Mouse (Mus musculus) bone marrow macrophage, adult 2 months (primary cell): Measurements from ENCODE around the gene Herc2. TPM values are rescaled to one million over a fixed set of nuclear protein-coding genes. Genes with fewer than 3 reads are reported as not detected.

ENCODE experiments used
- H3K27ac ChIP-seq: 2 replicates; pipeline ENCODE4 v1.5.1; 2012; ENCODE audit warnings: low read depth, low read length; ENCODE audit not compliant: insufficient read depth
- H3K4me1 ChIP-seq: 2 replicates; pipeline ENCODE4 v1.6.1; 2012; ENCODE audit warnings: low read length; ENCODE audit not compliant: control insufficient read depth, insufficient read depth
- H3K4me3 ChIP-seq: 2 replicates; pipeline ENCODE4 v1.5.1; 2012; ENCODE audit warnings: mild to moderate bottlenecking, low read length, moderate library complexity; ENCODE audit not compliant: insufficient read depth
- CTCF ChIP-seq: IDR thresholded peaks from 2 replicates; pipeline ENCODE4 v1.5.1; 2012; ENCODE audit warnings: low read depth, mild to moderate bottlenecking, low read length, moderate library complexity
- POLR2A ChIP-seq: IDR thresholded peaks from 2 replicates; pipeline ENCODE4 v1.6.1; 2012; ENCODE audit warnings: mild to moderate bottlenecking, low read depth, low read length, borderline replicate concordance
- polyA plus RNA-seq: library from polyadenylated mRNA; stranded (reverse); fragments of >200 nt; gene quantifications from 2 replicates; pipeline ENCODE4 v1.2.4, GENCODE M21; 2012; ENCODE audit not compliant: missing spikeins, insufficient read depth, insufficient read length

Herc2 gene
- polyA plus RNA-seq, 1 experiment: 49.7 TPM

- Histone ChIP-seq H3K27ac (no peak overlapping the region), H3K4me1 (peaks cover 4% of the 10 kb centered on the region), H3K4me3 (no peak overlapping the region)
- TF ChIP-seq POLR2A (no peak), CTCF (no peak)
These were observed 78.1 kb downstream of the Herc2 start for GRCm38 (mm10) chr7:56128080-56128479.

GRCm38 (mm10) chr7:56129577-56129976, 79.6 kb downstream of the Herc2 start:
- H3K4me1 ChIP-seq: peaks cover 6% of the 10 kb centered on the region
- TF ChIP-seq POLR2A (no peak), CTCF (no peak)

GRCm38 (mm10) chr7:56131548-56131947, 81.6 kb downstream of the Herc2 start:
- peaks cover 6% of the 10 kb centered on the region for H3K4me1 ChIP-seq
- peak overlapping the region; percentile 17; the same call in 1 of the 2 replicates for H3K27ac ChIP-seq
- TF ChIP-seq POLR2A (no peak), CTCF (no peak)
- no peak overlapping the region for H3K4me3 ChIP-seq

More at GRCm38 (mm10) chr7:56129577-56129976, 79.6 kb downstream of the Herc2 start:
- Histone ChIP-seq H3K4me3 (no peak overlapping the region), H3K27ac (no peak overlapping the region)

GRCm38 (mm10) chr7:56138706-56139105, 88.7 kb downstream of the Herc2 start:
- H3K27ac ChIP-seq: no peak overlapping the region
- no peaks in the 10 kb centered on the region for H3K4me1 ChIP-seq
- no peak for TF ChIP-seq CTCF
- TF ChIP-seq POLR2A: no peak

GRCm38 (mm10) chr7:56146424-56146823, 96.4 kb downstream of the Herc2 start:
- no peak for TF ChIP-seq CTCF
- TF ChIP-seq POLR2A: no peak
- H3K4me1 ChIP-seq: no peaks in the 10 kb centered on the region
- no peak overlapping the region for H3K27ac ChIP-seq
- H3K4me3 ChIP-seq: no peak overlapping the region

More at GRCm38 (mm10) chr7:56138706-56139105, 88.7 kb downstream of the Herc2 start:
- no peak overlapping the region for H3K4me3 ChIP-seq

- no peaks in the 10 kb centered on the region for H3K4me1 ChIP-seq
- no peak overlapping the region for H3K4me3 ChIP-seq
- TF ChIP-seq CTCF (no peak), POLR2A (no peak)
- H3K27ac ChIP-seq: no peak overlapping the region
These were observed 98.9 kb downstream of the Herc2 start for GRCm38 (mm10) chr7:56148925-56149324.

- TF ChIP-seq CTCF (no peak), POLR2A (no peak)
- Histone ChIP-seq H3K4me3 (no peak overlapping the region), H3K27ac (no peak overlapping the region), H3K4me1 (no peaks in the 10 kb centered on the region)
These were observed 102.1 kb downstream of the Herc2 start for GRCm38 (mm10) chr7:56151885-56152676.

- no peak overlapping the region for H3K4me3 ChIP-seq
- TF ChIP-seq CTCF (no peak), POLR2A (no peak)
- H3K27ac ChIP-seq: no peak overlapping the region
- no peaks in the 10 kb centered on the region for H3K4me1 ChIP-seq
These were observed 103.2 kb downstream of the Herc2 start for GRCm38 (mm10) chr7:56153161-56153560.

GRCm38 (mm10) chr7:56153625-56154024, 103.6 kb downstream of the Herc2 start:
- Histone ChIP-seq H3K4me1 (no peaks in the 10 kb centered on the region), H3K27ac (no peak overlapping the region), H3K4me3 (no peak overlapping the region)
- no peak for TF ChIP-seq CTCF
- no peak for TF ChIP-seq POLR2A

- no peak for TF ChIP-seq POLR2A
- no peak for TF ChIP-seq CTCF
- no peaks in the 10 kb centered on the region for H3K4me1 ChIP-seq
- H3K27ac ChIP-seq: no peak overlapping the region
- no peak overlapping the region for H3K4me3 ChIP-seq
These were observed 113.3 kb downstream of the Herc2 start for GRCm38 (mm10) chr7:56163316-56163715.
